Mouse (Mus musculus) midbrain, embryonic 13.5 days (tissue): ENCODE data around the gene Phactr4. TPM values are rescaled to one million over a fixed set of nuclear protein-coding genes. Genes with fewer than 3 reads are reported as not detected.

Experiments used
- ATAC-seq: fragments of 200-750 bp; cut with Nextera tagmentation; 2 replicates; pipeline ENCODE4 v1.8.0; 2017; ENCODE audit warnings: mild to moderate bottlenecking, moderate TSS enrichment, moderate library complexity
- H3K27ac ChIP-seq: fragments of 300-500 bp; sonication (generic); 2 replicates; pipeline ENCODE4 v1.5.1; 2015; ENCODE audit warnings: inconsistent platforms, mild to moderate bottlenecking, moderate library complexity
- H3K27me3 ChIP-seq: fragments of 300-500 bp; sonication (generic); 2 replicates; pipeline ENCODE4 v1.6.1; 2015; ENCODE audit warnings: mild to moderate bottlenecking, inconsistent platforms
- H3K36me3 ChIP-seq: fragments of 300-500 bp; sonication (generic); 2 replicates; pipeline ENCODE4 v1.6.1; 2015; ENCODE audit warnings: mild to moderate bottlenecking, inconsistent platforms
- H3K4me1 ChIP-seq: fragments of 300-500 bp; sonication (generic); replicated peaks from 2 replicates; pipeline ENCODE4 v1.6.1; 2015; ENCODE audit warnings: inconsistent platforms
- H3K4me2 ChIP-seq: fragments of 300-500 bp; sonication (generic); replicated peaks from 2 replicates; pipeline ENCODE4 v1.6.1; 2015; ENCODE audit warnings: moderate library complexity, mild to moderate bottlenecking, inconsistent platforms
- H3K4me3 ChIP-seq: fragments of 300-500 bp; sonication (generic); replicated peaks from 2 replicates; pipeline ENCODE4 v1.5.1; 2015; ENCODE audit warnings: mild to moderate bottlenecking, inconsistent platforms
- H3K9ac ChIP-seq: fragments of 300-500 bp; sonication (generic); replicated peaks from 2 replicates; pipeline ENCODE4 v1.6.1; 2015; ENCODE audit warnings: mild to moderate bottlenecking, inconsistent platforms
- H3K9me3 ChIP-seq: fragments of 300-500 bp; sonication (generic); 2 replicates; pipeline ENCODE4 v1.6.1; 2016; ENCODE audit warnings: mild to moderate bottlenecking, inconsistent platforms
- WGBS: fragments of 180-500 bp; shearing (Covaris S2); methylation state at CpG from one replicate; pipeline ENCODE4 v1.1.7; 2015; 5-methylcytosine and 5-hydroxymethylcytosine counted together
- polyA plus RNA-seq: library from polyadenylated mRNA; unstranded; fragments of >200 nt; fragmentation: Nextera tagmentation; extraction: Ambion mirVana; gene quantifications from 2 replicates; pipeline ENCODE4 v1.2.1, GENCODE M21; 2015

The Phactr4 gene
- polyA plus RNA-seq: 13.0 and 14.3 TPM in 2 replicates

- Histone ChIP-seq H3K36me3 (no peaks in the 10 kb centered on the region), H3K27me3 (no peaks in the 10 kb centered on the region), H3K9me3 (no peaks in the 10 kb centered on the region), H3K4me2 (peak within 1 kb of the TSS; percentile 72), H3K27ac (peak within 1 kb of the TSS; percentile 89), H3K9ac (peak within 1 kb of the TSS; percentile 80), H3K4me1 (peaks cover 21% of the 10 kb centered on the region), H3K4me3 (peak within 1 kb of the TSS; percentile 70)
- peak; percentile 99 for ATAC-seq
- WGBS: under 1% methylated on average over 68 of the region's 73 CpGs
Observed at GRCm38 (mm10) chr4:132421923-132422782, at the start of gene Phactr4. TSS of gene Phactr4 (minus strand) at chr4:132422489.

GRCm38 (mm10) chr4:132469873-132470272 is 47.6 kb upstream of the Phactr4 start:
- no peak for ATAC-seq
- WGBS: 34% methylated on average over 3 of the region's 3 CpGs
- H3K36me3 ChIP-seq: no peaks in the 10 kb centered on the region
- H3K27me3 ChIP-seq: no peaks in the 10 kb centered on the region
- no peaks in the 10 kb centered on the region for H3K9me3 ChIP-seq
- H3K9ac ChIP-seq: no peak overlapping the region
- H3K4me1 ChIP-seq: no peaks in the 10 kb centered on the region
- no peak overlapping the region for H3K27ac ChIP-seq
- H3K4me2 ChIP-seq: no peak overlapping the region
- H3K4me3 ChIP-seq: no peak overlapping the region

- ATAC-seq: peak; percentile 17
- peaks cover 22% of the 10 kb centered on the region for H3K36me3 ChIP-seq
- peak overlapping the region; percentile 77 for H3K4me2 ChIP-seq
- H3K27ac ChIP-seq: 0 out of 2 replicates have a peak overlapping the region, but pooled peaks have one; percentile 10
- WGBS: under 1% methylated on average over 5 of the region's 5 CpGs
- peak overlapping the region; percentile 85; the same call in 1 of the 2 replicates for H3K9ac ChIP-seq
- H3K9me3 ChIP-seq: no peaks in the 10 kb centered on the region
- H3K4me3 ChIP-seq: peak overlapping the region; percentile 80
- H3K4me1 ChIP-seq: peaks cover 23% of the 10 kb centered on the region
- no peaks in the 10 kb centered on the region for H3K27me3 ChIP-seq
Observed at GRCm38 (mm10) chr4:132464255-132464613, 41.9 kb upstream of the Phactr4 start.

- Histone ChIP-seq H3K27me3 (no peaks in the 10 kb centered on the region), H3K27ac (peak within 1 kb of the TSS; percentile 10; the same call in 1 of the 2 replicates), H3K36me3 (peaks cover 25% of the 10 kb centered on the region), H3K9me3 (no peaks in the 10 kb centered on the region), H3K4me2 (peak within 1 kb of the TSS; percentile 77), H3K4me1 (peaks cover 23% of the 10 kb centered on the region), H3K9ac (peak within 1 kb of the TSS; percentile 85), H3K4me3 (peak within 1 kb of the TSS; percentile 80)
- WGBS: under 1% methylated on average over 44 of the region's 44 CpGs
- ATAC-seq: peak; percentile 97
Observed at GRCm38 (mm10) chr4:132463430-132464254, 41.4 kb upstream of the Phactr4 start, which contains the start of gene Med18. TSS of gene Med18 (minus strand) at chr4:132463921.

GRCm38 (mm10) chr4:132462836-132463235 is 40.5 kb upstream of the Phactr4 start:
- Histone ChIP-seq H3K4me3 (peak overlapping the region; percentile 80), H3K4me1 (peaks cover 23% of the 10 kb centered on the region), H3K9ac (peak overlapping the region; percentile 85), H3K4me2 (peak overlapping the region; percentile 77), H3K27ac (no peak overlapping the region), H3K27me3 (no peaks in the 10 kb centered on the region), H3K36me3 (peaks cover 32% of the 10 kb centered on the region), H3K9me3 (no peaks in the 10 kb centered on the region)
- no peak for ATAC-seq
- WGBS: 20% methylated on average over 11 of the region's 11 CpGs

GRCm38 (mm10) chr4:132460225-132460624 is 37.9 kb upstream of the Phactr4 start:
- H3K4me3 ChIP-seq: no peak overlapping the region
- H3K4me1 ChIP-seq: peaks cover 23% of the 10 kb centered on the region
- H3K9me3 ChIP-seq: no peaks in the 10 kb centered on the region
- H3K9ac ChIP-seq: no peak overlapping the region
- H3K36me3 ChIP-seq: peaks cover 46% of the 10 kb centered on the region
- H3K27me3 ChIP-seq: no peaks in the 10 kb centered on the region
- H3K27ac ChIP-seq: no peak overlapping the region
- no peak for ATAC-seq
- 90% methylated on average over 8 of the region's 8 CpGs for WGBS
- H3K4me2 ChIP-seq: no peak overlapping the region

- H3K4me3 ChIP-seq: no peak overlapping the region
- ATAC-seq: no peak
- WGBS: 95% methylated on average over 6 of the region's 6 CpGs
- no peaks in the 10 kb centered on the region for H3K4me1 ChIP-seq
- no peak overlapping the region for H3K4me2 ChIP-seq
- H3K36me3 ChIP-seq: peaks cover 36% of the 10 kb centered on the region
- no peaks in the 10 kb centered on the region for H3K27me3 ChIP-seq
- no peak overlapping the region for H3K9ac ChIP-seq
- H3K9me3 ChIP-seq: no peaks in the 10 kb centered on the region
- no peak overlapping the region for H3K27ac ChIP-seq
Observed at GRCm38 (mm10) chr4:132455561-132455960, 33.3 kb upstream of the Phactr4 start.

GRCm38 (mm10) chr4:132455146-132455545 is 32.9 kb upstream of the Phactr4 start:
- Histone ChIP-seq H3K36me3 (peaks cover 32% of the 10 kb centered on the region), H3K9me3 (no peaks in the 10 kb centered on the region), H3K4me2 (no peak overlapping the region), H3K27ac (no peak overlapping the region), H3K4me1 (no peaks in the 10 kb centered on the region), H3K27me3 (no peaks in the 10 kb centered on the region), H3K9ac (no peak overlapping the region), H3K4me3 (no peak overlapping the region)
- 84% methylated on average over 3 of the region's 3 CpGs for WGBS
- no peak for ATAC-seq

- ATAC-seq: no peak
- 80% methylated on average over 6 of the region's 6 CpGs for WGBS
Observed at GRCm38 (mm10) chr4:132454216-132454615, 31.9 kb upstream of the Phactr4 start.

GRCm38 (mm10) chr4:132449778-132450177 is 27.5 kb upstream of the Phactr4 start:
- no peak overlapping the region for H3K9ac ChIP-seq
- ATAC-seq: no peak
- H3K36me3 ChIP-seq: no peaks in the 10 kb centered on the region
- H3K9me3 ChIP-seq: no peaks in the 10 kb centered on the region
- H3K4me1 ChIP-seq: no peaks in the 10 kb centered on the region
- no peaks in the 10 kb centered on the region for H3K27me3 ChIP-seq
- H3K27ac ChIP-seq: no peak overlapping the region
- WGBS: 91% methylated on average over 3 of the region's 3 CpGs
- no peak overlapping the region for H3K4me3 ChIP-seq
- H3K4me2 ChIP-seq: no peak overlapping the region

More at GRCm38 (mm10) chr4:132454216-132454615, 31.9 kb upstream of the Phactr4 start:
- no peak overlapping the region for H3K4me2 ChIP-seq
- no peak overlapping the region for H3K9ac ChIP-seq
- no peaks in the 10 kb centered on the region for H3K27me3 ChIP-seq
- H3K4me3 ChIP-seq: no peak overlapping the region
- no peaks in the 10 kb centered on the region for H3K9me3 ChIP-seq
- no peaks in the 10 kb centered on the region for H3K4me1 ChIP-seq
- H3K27ac ChIP-seq: no peak overlapping the region
- H3K36me3 ChIP-seq: peaks cover 23% of the 10 kb centered on the region

- H3K9me3 ChIP-seq: peaks cover 4% of the 10 kb centered on the region; the same call in 1 of the 2 replicates
- H3K27ac ChIP-seq: no peak overlapping the region
- no peak overlapping the region for H3K4me3 ChIP-seq
- H3K36me3 ChIP-seq: no peaks in the 10 kb centered on the region
- no peak overlapping the region for H3K9ac ChIP-seq
- ATAC-seq: no peak
- 84% methylated on average over 12 of the region's 12 CpGs for WGBS
- H3K4me1 ChIP-seq: no peaks in the 10 kb centered on the region
- no peaks in the 10 kb centered on the region for H3K27me3 ChIP-seq
- H3K4me2 ChIP-seq: no peak overlapping the region
Observed at GRCm38 (mm10) chr4:132446105-132446504, 23.8 kb upstream of the Phactr4 start.

GRCm38 (mm10) chr4:132444516-132444915 is 22.2 kb upstream of the Phactr4 start:
- Histone ChIP-seq H3K9ac (no peak overlapping the region), H3K9me3 (peaks cover 4% of the 10 kb centered on the region; the same call in 1 of the 2 replicates), H3K4me3 (no peak overlapping the region), H3K27me3 (no peaks in the 10 kb centered on the region), H3K4me1 (no peaks in the 10 kb centered on the region), H3K27ac (no peak overlapping the region), H3K4me2 (no peak overlapping the region), H3K36me3 (no peaks in the 10 kb centered on the region)
- no peak for ATAC-seq
- 88% methylated on average over 8 of the region's 8 CpGs for WGBS
